Mouse (Mus musculus) lung, embryonic 16.5 days (tissue): ENCODE data around the gene Hoxd11. TPM values are rescaled to one million over a fixed set of nuclear protein-coding genes. Genes with fewer than 3 reads are reported as not detected.

Experiments used
- ATAC-seq: fragments of 200-750 bp; cut with Nextera tagmentation; 2 replicates; pipeline ENCODE4 v1.8.0; 2017; ENCODE audit warnings: low read depth, mild to moderate bottlenecking, moderate library complexity
- H3K27ac ChIP-seq: fragments of 300-500 bp; sonication (generic); 2 replicates; pipeline ENCODE4 v1.5.1; 2014; ENCODE audit warnings: mild to moderate bottlenecking, control low read depth, low read length
- H3K27me3 ChIP-seq: fragments of 300-500 bp; sonication (generic); 2 replicates; pipeline ENCODE4 v1.6.1; 2014; ENCODE audit warnings: low read depth, low read length, mixed read lengths; ENCODE audit not compliant: control insufficient read depth, insufficient read depth
- H3K36me3 ChIP-seq: fragments of 300-500 bp; sonication (generic); 2 replicates; pipeline ENCODE4 v1.6.1; 2014; ENCODE audit warnings: low read length; ENCODE audit not compliant: control insufficient read depth, insufficient read depth
- H3K4me1 ChIP-seq: fragments of 300-500 bp; sonication (generic); replicated peaks from 2 replicates; pipeline ENCODE4 v1.6.1; 2014; ENCODE audit warnings: low read length, mixed read lengths; ENCODE audit not compliant: control insufficient read depth, insufficient read depth
- H3K4me2 ChIP-seq: fragments of 300-500 bp; sonication (generic); 2 replicates; pipeline ENCODE4 v1.6.1; 2014; ENCODE audit warnings: low read depth, low read length, control low read depth
- H3K4me3 ChIP-seq: fragments of 300-500 bp; sonication (generic); 2 replicates; pipeline ENCODE4 v1.5.1; 2014; ENCODE audit warnings: mild to moderate bottlenecking, low read length, control low read depth
- H3K9ac ChIP-seq: fragments of 300-500 bp; sonication (generic); 2 replicates; pipeline ENCODE4 v1.6.1; 2014; ENCODE audit warnings: low read length, control low read depth
- H3K9me3 ChIP-seq: fragments of 300-500 bp; sonication (generic); 2 replicates; pipeline ENCODE4 v1.6.1; 2016; ENCODE audit warnings: low read length; ENCODE audit not compliant: control insufficient read depth
- WGBS: fragments of 180-500 bp; shearing (Covaris S2); extraction: QIAGEN DNeasy Blood & Tissue Kit; methylation state at CpG from one replicate; pipeline ENCODE4 v1.1.7; 2014; 5-methylcytosine and 5-hydroxymethylcytosine counted together
- polyA plus RNA-seq: library from polyadenylated mRNA; unstranded; fragments of >200 nt; fragmentation: Nextera tagmentation; extraction: Ambion mirVana; gene quantifications from 2 replicates; pipeline ENCODE4 v1.2.1, GENCODE M21; 2015

Gene Hoxd11
- polyA plus RNA-seq, 1 experiment from 2014 or later: not detected

DNA sequence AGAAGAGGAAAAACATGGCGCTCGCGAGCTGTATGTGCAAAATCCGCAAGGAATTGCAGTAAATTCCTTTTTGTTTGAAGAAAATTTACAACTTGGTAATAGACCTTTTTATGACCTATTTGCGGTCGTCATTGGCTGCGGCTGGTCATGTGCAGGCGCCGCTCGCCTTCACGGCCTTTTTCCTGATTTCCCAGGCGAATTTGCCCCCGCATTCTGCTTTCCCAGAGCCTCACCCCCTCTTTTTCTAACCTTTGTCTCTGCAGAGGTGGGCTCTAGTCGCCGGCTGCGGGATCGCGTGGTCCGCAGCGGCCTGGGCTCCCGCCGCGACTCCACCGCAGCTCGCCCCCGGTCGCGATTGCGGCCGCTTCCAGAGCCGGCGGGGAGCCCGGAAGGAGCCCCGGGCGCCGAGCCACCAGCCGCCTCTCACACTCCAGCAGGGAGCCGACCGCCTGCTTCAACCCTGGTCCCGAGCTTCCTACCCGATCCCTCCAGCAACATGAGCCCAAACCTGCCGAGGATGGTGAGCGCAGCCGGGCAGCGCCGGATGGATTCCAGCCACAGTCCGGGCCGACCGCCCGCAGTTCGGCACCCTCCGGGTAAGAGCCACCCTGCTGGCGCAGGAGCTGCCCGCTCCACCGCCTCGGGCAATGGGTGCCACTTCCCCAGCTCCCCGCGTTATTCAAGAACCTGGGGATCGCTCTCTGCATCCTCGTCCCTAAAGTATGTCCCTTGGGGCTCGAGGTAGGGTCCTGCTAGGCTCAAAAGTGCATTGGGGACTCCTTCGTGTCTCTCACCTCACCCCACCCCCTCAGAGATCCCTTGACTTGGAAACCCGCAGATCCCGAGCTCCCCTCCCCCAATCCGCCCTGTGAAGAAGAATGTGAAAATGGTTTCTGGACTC, 32.6 kb downstream of the Hoxd11 start, which contains the start of the genes Hoxd3 and Hoxd4:
Hoxd3 (plus strand) TSS at position 207 of the 901 bp plus-strand sequence.
Hoxd4 (plus strand) TSS at position 209 of the 901 bp plus-strand sequence.
- peak; percentile 26; the same call in 1 of the 2 replicates for ATAC-seq

GRCm38 (mm10) chr2:74713239-74714150, 34.1 kb downstream of the Hoxd11 start:
- ATAC-seq: no peak
- 6% methylated on average over 19 of the region's 19 CpGs for WGBS
- no peak overlapping the region for H3K4me3 ChIP-seq
- no peaks in the 10 kb centered on the region for H3K36me3 ChIP-seq
- H3K27ac ChIP-seq: no peak overlapping the region
- H3K4me1 ChIP-seq: peaks cover 5% of the 10 kb centered on the region; the same call in 1 of the 2 replicates
- peaks cover 94% of the 10 kb centered on the region for H3K27me3 ChIP-seq
- H3K9ac ChIP-seq: no peak overlapping the region
- no peaks in the 10 kb centered on the region for H3K9me3 ChIP-seq
- H3K4me2 ChIP-seq: no peak overlapping the region

More for the DNA sequence above, 32.6 kb downstream of the Hoxd11 start, which contains the start of the genes Hoxd3 and Hoxd4:
- peaks cover 94% of the 10 kb centered on the region for H3K27me3 ChIP-seq
- peaks cover 5% of the 10 kb centered on the region; the same call in 1 of the 2 replicates for H3K4me1 ChIP-seq
- peak within 1 kb of the TSS; percentile 31 for H3K4me3 ChIP-seq
- no peak within 1 kb of the TSS for H3K9ac ChIP-seq
- H3K27ac ChIP-seq: no peak within 1 kb of the TSS
- no peaks in the 10 kb centered on the region for H3K36me3 ChIP-seq
- H3K9me3 ChIP-seq: no peaks in the 10 kb centered on the region
- under 1% methylated on average over 65 of the region's 65 CpGs for WGBS
- H3K4me2 ChIP-seq: peak within 1 kb of the TSS; percentile 43

DNA sequence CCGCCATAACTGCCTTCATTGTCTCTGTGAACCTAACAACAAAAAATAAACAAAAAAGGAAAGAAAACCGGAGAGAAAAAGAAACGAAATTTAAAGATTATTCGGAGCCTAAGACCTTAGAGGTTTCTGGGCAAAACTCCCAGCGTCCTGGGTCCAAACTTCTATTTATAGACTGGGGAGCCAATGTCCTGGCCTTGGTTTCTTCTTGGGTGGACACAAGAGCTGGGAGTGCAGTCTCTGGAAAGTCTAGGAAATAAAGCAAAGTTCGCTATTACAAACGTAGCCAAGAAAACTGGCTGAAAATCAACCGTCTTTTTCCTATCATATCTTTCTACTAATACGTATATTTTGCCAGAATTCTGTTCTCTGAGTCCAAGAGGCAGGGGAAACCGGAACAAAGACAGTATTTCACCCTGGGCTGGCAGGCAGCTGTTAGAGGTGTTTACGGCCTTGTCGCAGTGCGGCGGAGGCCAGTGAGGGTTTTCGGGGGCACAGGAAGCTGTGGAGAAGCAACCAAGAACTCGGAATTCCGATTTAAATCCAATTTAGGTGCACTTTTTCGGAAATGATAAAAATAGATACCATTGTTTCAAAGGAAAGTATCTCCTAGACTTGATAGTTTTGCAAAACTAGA, 34.9 kb downstream of the Hoxd11 start:
- H3K36me3 ChIP-seq: no peaks in the 10 kb centered on the region
- 9% methylated on average over 18 of the region's 18 CpGs for WGBS
- H3K9me3 ChIP-seq: no peaks in the 10 kb centered on the region
- no peak for ATAC-seq
- no peak overlapping the region for H3K4me2 ChIP-seq
- H3K27ac ChIP-seq: no peak overlapping the region
- H3K27me3 ChIP-seq: peaks cover 93% of the 10 kb centered on the region
- H3K9ac ChIP-seq: no peak overlapping the region
- peaks cover 5% of the 10 kb centered on the region; the same call in 1 of the 2 replicates for H3K4me1 ChIP-seq
- no peak overlapping the region for H3K4me3 ChIP-seq

DNA sequence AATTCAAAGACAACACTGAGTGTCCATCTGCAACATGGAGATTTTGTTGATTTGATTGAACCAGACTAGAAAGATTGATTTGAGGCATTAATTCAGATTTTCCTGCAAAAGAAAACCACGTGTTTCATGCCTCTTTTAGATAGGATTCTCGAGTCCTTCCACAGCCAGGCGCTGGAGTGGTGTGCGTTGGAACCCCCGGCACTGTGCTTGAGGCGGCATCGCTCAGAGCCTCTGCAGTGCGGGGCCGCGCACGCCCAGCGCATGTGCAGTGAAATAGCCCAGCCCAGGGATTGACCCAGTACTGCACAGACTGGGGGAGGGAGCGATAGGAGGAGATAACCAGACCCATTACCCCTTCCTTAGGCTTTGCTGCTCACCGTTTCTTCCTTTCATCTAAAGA, 35.5 kb downstream of the Hoxd11 start:
- Histone ChIP-seq H3K4me3 (no peak overlapping the region), H3K4me1 (peaks cover 5% of the 10 kb centered on the region; the same call in 1 of the 2 replicates), H3K4me2 (no peak overlapping the region), H3K9me3 (no peaks in the 10 kb centered on the region), H3K36me3 (no peaks in the 10 kb centered on the region), H3K27ac (no peak overlapping the region), H3K9ac (no peak overlapping the region), H3K27me3 (peaks cover 92% of the 10 kb centered on the region)
- ATAC-seq: no peak
- under 1% methylated on average over 14 of the region's 14 CpGs for WGBS

GRCm38 (mm10) chr2:74715504-74716241, 36.3 kb downstream of the Hoxd11 start:
- H3K36me3 ChIP-seq: no peaks in the 10 kb centered on the region
- no peak overlapping the region for H3K9ac ChIP-seq
- ATAC-seq: peak; percentile 78
- peak overlapping the region; percentile 52 for H3K4me2 ChIP-seq
- H3K27ac ChIP-seq: no peak overlapping the region
- peak overlapping the region; percentile 17; the same call in 1 of the 2 replicates for H3K4me3 ChIP-seq
- peaks cover 5% of the 10 kb centered on the region; the same call in 1 of the 2 replicates for H3K4me1 ChIP-seq
- no peaks in the 10 kb centered on the region for H3K9me3 ChIP-seq
- 5% methylated on average over 26 of the region's 26 CpGs for WGBS
- peaks cover 92% of the 10 kb centered on the region for H3K27me3 ChIP-seq

DNA sequence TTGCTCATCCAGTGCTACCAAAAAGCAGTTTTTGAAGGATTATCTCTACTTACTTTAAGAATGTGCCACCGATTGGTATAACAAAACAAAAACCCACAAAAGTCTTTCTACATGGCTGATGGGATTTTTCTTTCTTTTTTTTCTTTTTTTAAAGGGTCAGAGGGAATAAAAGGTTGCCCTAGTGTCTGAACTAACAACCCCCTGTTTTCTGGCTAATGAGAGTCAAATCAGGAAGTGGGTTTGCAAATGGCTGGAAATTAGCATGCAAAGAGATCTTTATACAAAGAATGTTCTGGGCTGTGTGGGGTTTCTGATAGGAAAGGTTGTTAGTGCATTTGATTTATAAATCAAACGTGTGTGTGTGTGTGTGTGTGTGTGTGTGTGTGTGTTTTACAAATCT, 41.0 kb downstream of the Hoxd11 start:
- Histone ChIP-seq H3K9ac (no peak overlapping the region), H3K36me3 (no peaks in the 10 kb centered on the region), H3K27ac (no peak overlapping the region), H3K4me1 (peaks cover 2% of the 10 kb centered on the region; the same call in 1 of the 2 replicates), H3K4me2 (no peak overlapping the region), H3K4me3 (no peak overlapping the region), H3K27me3 (peaks cover 96% of the 10 kb centered on the region), H3K9me3 (no peaks in the 10 kb centered on the region)
- 16% methylated on average over 2 of the region's 2 CpGs for WGBS
- ATAC-seq: no peak

DNA sequence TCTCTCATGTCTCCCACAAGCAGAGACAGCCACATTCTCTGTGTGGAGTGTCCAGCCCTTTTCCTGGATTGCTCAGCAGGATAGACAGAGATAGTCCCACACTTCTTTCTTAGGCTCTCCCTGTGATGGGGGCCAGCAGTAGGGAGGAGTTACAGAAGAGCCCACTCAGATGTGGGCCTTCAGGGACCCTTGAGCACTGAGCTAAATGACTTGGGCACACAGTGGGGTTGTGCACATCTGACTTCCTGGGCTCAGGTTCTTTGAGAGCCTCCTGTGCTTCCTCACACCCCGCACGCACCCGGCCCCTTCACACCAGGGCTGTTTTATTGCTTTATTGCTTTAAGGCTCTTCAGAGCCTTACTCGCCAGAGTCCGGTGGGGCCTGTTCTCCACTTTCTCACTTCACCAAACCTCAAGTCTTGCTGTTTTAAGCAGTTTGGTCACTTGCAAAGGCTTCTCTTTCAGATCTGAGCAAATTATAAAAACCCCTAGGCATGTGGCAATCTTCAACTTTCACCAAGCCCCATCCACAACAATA, 41.7 kb downstream of the Hoxd11 start:
- WGBS: 9% methylated on average over 5 of the region's 5 CpGs
- Histone ChIP-seq H3K36me3 (no peaks in the 10 kb centered on the region), H3K4me3 (no peak overlapping the region), H3K27ac (no peak overlapping the region), H3K4me1 (no peaks in the 10 kb centered on the region; the same call in 1 of the 2 replicates), H3K4me2 (no peak overlapping the region), H3K27me3 (peaks cover 96% of the 10 kb centered on the region), H3K9me3 (no peaks in the 10 kb centered on the region), H3K9ac (no peak overlapping the region)
- no peak for ATAC-seq

- ATAC-seq: no peak
- H3K4me2 ChIP-seq: no peak overlapping the region
- H3K27me3 ChIP-seq: peaks cover 97% of the 10 kb centered on the region
- no peaks in the 10 kb centered on the region for H3K36me3 ChIP-seq
- H3K9me3 ChIP-seq: no peaks in the 10 kb centered on the region
- no peak overlapping the region for H3K27ac ChIP-seq
- H3K9ac ChIP-seq: no peak overlapping the region
- H3K4me1 ChIP-seq: no peaks in the 10 kb centered on the region
- H3K4me3 ChIP-seq: no peak overlapping the region
- 10% methylated on average over 6 of the region's 6 CpGs for WGBS
Measured at GRCm38 (mm10) chr2:74721882-74722281, 42.5 kb downstream of the Hoxd11 start.
